ENCODE assay signal across 7 mouse cellular contexts in genomic region chr3:40531286-40532141, GRCm38 (mm10). TPM values are rescaled to one million over a fixed set of nuclear protein-coding genes. Genes with fewer than 3 reads are reported as not detected.
DNase-seq lines count a peak whose midpoint lies in the region.

Gene Intu (plus strand): TSS chr3:40531286.

- H3K27me3 ChIP-seq in hindbrain, embryonic 10.5 days (ENCODE audit: insufficient read depth, poor library complexity, severe bottlenecking), result peaks cover 75% of the 10 kb centered on the region

- WGBS in hindbrain, embryonic 10.5 days, result under 1% methylated on average over 54 of the region's 54 CpGs

- peaks cover 7% of the 10 kb centered on the region; the same call in 1 of the 2 replicates for H3K9me3 ChIP-seq in hindbrain, embryonic 10.5 days

- peak within 1 kb of the TSS; percentile 70 for H3K27ac ChIP-seq in hindbrain, embryonic 10.5 days

- peak; percentile 86 for DNase-seq in Muller cell, postnatal 12 days (ENCODE audit: inconsistent ontology term)
- DNase-seq in adrenal gland, postnatal 36 days, result peak; percentile 68 to 75
- peak; percentile 55 for DNase-seq in forelimb bud, embryonic 11.5 days (ENCODE audit: low read depth, low spot score)
- peak; percentile 76 for DNase-seq in hindbrain, embryonic 10.5 days (ENCODE audit: low spot score)
- DNase-seq in layer of hippocampus, postnatal 36 days, result peak; percentile 38 to 49
- peak; percentile 70 to 73 for DNase-seq in lung, postnatal 4 days
- peak; percentile 39 for DNase-seq in retina, postnatal 7 days (ENCODE audit: low read depth, low spot score)

- peaks cover 34% of the 10 kb centered on the region for H3K4me1 ChIP-seq in hindbrain, embryonic 10.5 days (replicated peaks)

- no peaks in the 10 kb centered on the region for H3K36me3 ChIP-seq in hindbrain, embryonic 10.5 days

- peak within 1 kb of the TSS; percentile 67 for H3K4me3 ChIP-seq in hindbrain, embryonic 10.5 days

RNA-seq across cellular contexts. Expression of gene Intu, which starts in this region (rescaled TPM):
- total RNA-seq in adrenal gland, postnatal 36 days (2021), result 1 to 10 TPM; 2.9 to 3.9 TPM
- polyA plus RNA-seq in hindbrain, embryonic 10.5 days (2016; fragmentation: Nextera tagmentation; extraction: Ambion mirVana), result 5.3 and 6.7 TPM in 2 replicates
- total RNA-seq in layer of hippocampus, postnatal 36 days (2021), result 1 to 10 TPM; 5.7 to 6.9 TPM

Comparison
In these comparisons a context has a peak if more than half of its experiments do, and no peak if none do; other contexts are left out.
1. Peak in every context shown above with its lines: DNase-seq, H3K4me3 ChIP-seq and H3K27ac ChIP-seq.